Mouse (Mus musculus): Measurements from ENCODE around the gene Afg1l. TPM values are rescaled to one million over a fixed set of nuclear protein-coding genes. Genes with fewer than 3 reads are reported as not detected.

Gene Afg1l
- total RNA-seq, 2 experiments from 2014 or later, result 8.7 to 12.6 TPM

DNA sequence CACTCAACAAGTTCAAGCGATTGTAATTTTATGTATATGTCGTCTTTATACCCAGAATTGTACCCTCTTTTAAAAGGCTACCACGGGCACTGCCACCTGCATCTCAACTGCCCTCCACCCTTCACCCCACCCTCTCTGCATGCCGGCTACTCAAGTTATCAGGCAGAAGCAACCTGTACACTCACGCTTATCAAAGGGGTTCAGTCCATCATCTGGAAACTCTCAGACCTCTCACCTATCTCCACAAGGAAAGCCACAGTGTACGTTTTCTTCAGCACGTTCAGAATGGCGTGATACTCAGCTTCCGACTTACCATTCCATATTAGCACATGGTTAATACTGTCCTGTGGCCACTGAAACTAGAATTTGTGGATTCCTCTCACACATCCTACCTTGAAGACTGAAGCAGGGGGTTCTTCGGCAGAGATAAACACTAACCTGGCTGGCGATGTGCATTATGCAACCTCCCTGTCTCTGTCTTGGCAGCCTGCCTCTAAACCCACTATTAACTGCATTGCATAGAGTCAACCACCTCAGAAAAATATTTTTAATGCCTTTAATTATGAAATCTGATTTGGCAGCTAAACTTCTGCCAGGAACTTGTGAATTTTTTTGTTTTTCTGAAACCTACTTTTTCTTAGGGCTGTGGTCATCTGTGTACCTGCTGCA is 213.2 kb downstream of the Afg1l start:
- DNase-seq, result no peak
- no peak for TF ChIP-seq CTCF (IDR thresholded peaks at IDR 0.05)
- intact Hi-C loops (cut with DNase I), result loop anchor here (2.0 kb wide), 1 partner anchor 14 kb away; no protein-coding TSS in a partner anchor
- Histone ChIP-seq H3K27ac (peak overlapping the region; percentile 74), H3K4me3 (no peak overlapping the region)

DNA sequence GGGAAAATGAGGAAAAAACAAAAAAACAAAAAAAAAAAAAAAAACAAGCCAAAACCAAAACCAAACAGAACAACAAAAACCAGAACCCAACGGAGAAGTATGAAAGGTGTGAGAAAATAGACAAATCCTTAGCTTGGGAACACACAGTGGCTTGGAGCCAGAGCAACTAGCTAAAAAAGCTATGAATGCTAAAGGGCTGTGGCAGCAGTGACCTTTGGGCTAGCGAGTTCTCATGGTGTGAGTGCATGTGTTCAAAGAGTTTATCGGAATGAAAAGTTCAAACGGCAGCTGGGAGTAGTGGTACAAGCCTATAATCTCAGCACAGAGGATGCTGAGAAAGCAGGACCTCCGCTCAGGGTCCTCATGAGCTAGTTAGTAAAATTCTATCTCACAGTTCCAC is 214.2 kb downstream of the Afg1l start:
- H3K4me3 ChIP-seq, result peak overlapping the region; percentile 9; the same call in 1 of the 2 replicates
- no peak for DNase-seq
- peak overlapping the region; percentile 74 for H3K27ac ChIP-seq
- TF ChIP-seq CTCF (IDR thresholded peaks at IDR 0.05), result no peak
- intact Hi-C loops (cut with DNase I), result loop anchor here (2.0 kb wide), 1 partner anchor 13 kb away; no protein-coding TSS in a partner anchor

DNA sequence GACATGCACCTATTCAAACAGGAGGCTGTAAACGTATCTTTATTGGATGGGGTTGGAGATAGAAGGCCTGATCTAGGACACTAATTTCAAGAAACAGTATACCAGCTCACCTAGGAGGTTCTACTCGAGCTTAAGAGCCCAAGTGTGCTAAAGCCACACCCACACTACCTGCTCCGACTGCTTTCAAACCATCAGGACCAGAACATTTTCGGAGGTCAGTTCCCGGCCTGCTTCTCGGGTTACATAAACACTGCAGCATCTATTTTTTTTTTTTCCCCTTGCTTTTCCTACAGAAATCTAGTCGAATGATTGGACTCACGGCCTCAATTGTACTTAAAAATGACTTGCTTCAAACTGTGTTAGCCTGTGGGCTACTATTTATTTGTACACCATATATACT is 214.7 kb downstream of the Afg1l start:
- DNase-seq, result no peak
- peak overlapping the region; percentile 74 for H3K27ac ChIP-seq
- peak overlapping the region; percentile 9; the same call in 1 of the 2 replicates for H3K4me3 ChIP-seq
- intact Hi-C loops (cut with DNase I), result loop anchor here (2.0 kb wide), 1 partner anchor 13 kb away; no protein-coding TSS in a partner anchor
- no peak for TF ChIP-seq CTCF (IDR thresholded peaks at IDR 0.05)

Other genes starting within 250 kb of the Afg1l start
- 10 to 100 TPM; 25.7 to 40.5 TPM for gene Foxo3, start 201.8 kb downstream of the Afg1l start, total RNA-seq (2021)
- gene Snx3, start 23.5 kb upstream of the Afg1l start, total RNA-seq (2021), result 100 to 1,000 TPM; 165 to 166 TPM
- gene Nr2e1, start 105.1 kb upstream of the Afg1l start, total RNA-seq (2021), result not detected
- 10 to 100 TPM; 14.7 to 22.2 TPM for gene Ostm1, start 105.3 kb upstream of the Afg1l start, total RNA-seq (2021)

Data from gastrocnemius, adult 2 months (tissue).